In genomic region chr12:52831782-52832181, GRCm38 (mm10) we compare ENCODE assay signal across 11 mouse cellular contexts.
A peak's percentile ranks its signal among the peaks of the same experiment; 100 is the strongest.
DNase-seq lines count a peak whose midpoint lies in the region; ATAC-seq lines count a peak whose summit lies in the region.
"Had no signal": no experiment of that assay in that cellular context is flagged by ENCODE, and none has a peak within 500 bp of the region (broad histone marks: within the 10 kb centered on the region; RNA-seq: fewer than 3 reads in every experiment).

No protein-coding gene starts in this region.

- H3K9ac ChIP-seq in limb, embryonic 13.5 days = no peak overlapping the region; the same call in 1 of the 2 replicates
- no peak overlapping the region for H3K9ac ChIP-seq in forebrain, embryonic 12.5 days
- H3K9ac ChIP-seq in limb, embryonic 15.5 days = no peak overlapping the region
- H3K9ac ChIP-seq in stomach, embryonic 16.5 days (ENCODE audit: low read length) = no peak overlapping the region
- no peak overlapping the region for H3K9ac ChIP-seq in heart, embryonic 12.5 days
- H3K9ac ChIP-seq: kidney, embryonic 15.5 days; lung, embryonic 14.5 days had no signal

- H3K27me3 ChIP-seq in limb, embryonic 13.5 days = no peaks in the 10 kb centered on the region
- no peaks in the 10 kb centered on the region for H3K27me3 ChIP-seq in limb, embryonic 10.5 days (ENCODE audit: low read depth, poor library complexity, severe bottlenecking)
- no peaks in the 10 kb centered on the region for H3K27me3 ChIP-seq in forebrain, embryonic 12.5 days
- H3K27me3 ChIP-seq in limb, embryonic 15.5 days = no peaks in the 10 kb centered on the region
- no peaks in the 10 kb centered on the region for H3K27me3 ChIP-seq in stomach, embryonic 16.5 days (ENCODE audit: control insufficient read depth, insufficient read depth, low read length)
- H3K27me3 ChIP-seq in heart, embryonic 12.5 days (replicated peaks) = no peaks in the 10 kb centered on the region
- H3K27me3 ChIP-seq: kidney, embryonic 15.5 days had no signal

- H3K4me2 ChIP-seq in limb, embryonic 13.5 days (replicated peaks) = 0 out of 2 replicates have a peak overlapping the region, but pooled peaks have one; percentile 21
- peak overlapping the region; percentile 31 for H3K4me2 ChIP-seq in forebrain, embryonic 12.5 days
- 0 out of 2 replicates have a peak overlapping the region, but pooled peaks have one; percentile 8 for H3K4me2 ChIP-seq in limb, embryonic 15.5 days
- peak overlapping the region; percentile 10; the same call in 1 of the 2 replicates for H3K4me2 ChIP-seq in stomach, embryonic 16.5 days (ENCODE audit: low read depth, low read length)
- H3K4me2 ChIP-seq in heart, embryonic 12.5 days = no peak overlapping the region
- H3K4me2 ChIP-seq: kidney, embryonic 15.5 days; lung, embryonic 14.5 days had no signal

- H3K9me3 ChIP-seq in limb, embryonic 13.5 days = no peaks in the 10 kb centered on the region
- H3K9me3 ChIP-seq in limb, embryonic 10.5 days (replicated peaks) = no peaks in the 10 kb centered on the region
- no peaks in the 10 kb centered on the region for H3K9me3 ChIP-seq in forebrain, embryonic 12.5 days
- no peaks in the 10 kb centered on the region for H3K9me3 ChIP-seq in limb, embryonic 15.5 days
- H3K9me3 ChIP-seq in stomach, embryonic 16.5 days (replicated peaks; ENCODE audit: control insufficient read depth, low read length) = no peaks in the 10 kb centered on the region
- H3K9me3 ChIP-seq in heart, embryonic 12.5 days (replicated peaks) = no peaks in the 10 kb centered on the region
- H3K9me3 ChIP-seq: kidney, embryonic 15.5 days had no signal

- no peak overlapping the region for H3K4me3 ChIP-seq in limb, embryonic 13.5 days
- no peak overlapping the region for H3K4me3 ChIP-seq in limb, embryonic 10.5 days
- H3K4me3 ChIP-seq in forebrain, embryonic 12.5 days (replicated peaks) = no peak overlapping the region
- no peak overlapping the region for H3K4me3 ChIP-seq in limb, embryonic 15.5 days
- no peak overlapping the region for H3K4me3 ChIP-seq in stomach, embryonic 16.5 days (replicated peaks; ENCODE audit: low read length)
- H3K4me3 ChIP-seq in heart, embryonic 12.5 days = no peak overlapping the region
- H3K4me3 ChIP-seq: heart, adult 2 months; kidney, embryonic 15.5 days had no signal

- H3K4me1 ChIP-seq in limb, embryonic 13.5 days = peaks cover 26% of the 10 kb centered on the region
- H3K4me1 ChIP-seq in limb, embryonic 10.5 days = peaks cover 25% of the 10 kb centered on the region
- H3K4me1 ChIP-seq in forebrain, embryonic 12.5 days = peaks cover 40% of the 10 kb centered on the region
- peaks cover 21% of the 10 kb centered on the region for H3K4me1 ChIP-seq in limb, embryonic 15.5 days
- H3K4me1 ChIP-seq in stomach, embryonic 16.5 days (ENCODE audit: control insufficient read depth, insufficient read depth, low read length) = peaks cover 15% of the 10 kb centered on the region
- peaks cover 40% of the 10 kb centered on the region for H3K4me1 ChIP-seq in heart, embryonic 12.5 days (replicated peaks)

- H3K36me3 ChIP-seq in limb, embryonic 13.5 days = no peaks in the 10 kb centered on the region
- no peaks in the 10 kb centered on the region for H3K36me3 ChIP-seq in limb, embryonic 10.5 days
- H3K36me3 ChIP-seq in forebrain, embryonic 12.5 days (replicated peaks) = no peaks in the 10 kb centered on the region
- H3K36me3 ChIP-seq in limb, embryonic 15.5 days = no peaks in the 10 kb centered on the region
- no peaks in the 10 kb centered on the region for H3K36me3 ChIP-seq in stomach, embryonic 16.5 days (ENCODE audit: control insufficient read depth, insufficient read depth, low read length)
- no peaks in the 10 kb centered on the region for H3K36me3 ChIP-seq in heart, embryonic 12.5 days
- H3K36me3 ChIP-seq: kidney, embryonic 15.5 days had no signal

- ATAC-seq in limb, embryonic 13.5 days (ENCODE audit: low FRiP score, low read depth) = no peak
- peak; percentile 31; the same call in 1 of the 2 replicates for ATAC-seq in forebrain, embryonic 12.5 days (ENCODE audit: low FRiP score)
- ATAC-seq in limb, embryonic 15.5 days (ENCODE audit: insufficient number of reproducible peaks, low FRiP score, low TSS enrichment, low read depth) = no peak
- ATAC-seq in stomach, embryonic 16.5 days (ENCODE audit: insufficient read depth, low FRiP score) = no peak
- no peak for ATAC-seq in heart, embryonic 12.5 days (ENCODE audit: insufficient number of reproducible peaks, low FRiP score)

- no peak overlapping the region for H3K27ac ChIP-seq in limb, embryonic 13.5 days
- no peak overlapping the region for H3K27ac ChIP-seq in limb, embryonic 10.5 days
- H3K27ac ChIP-seq in forebrain, embryonic 12.5 days = no peak overlapping the region
- H3K27ac ChIP-seq in limb, embryonic 15.5 days = no peak overlapping the region
- no peak overlapping the region for H3K27ac ChIP-seq in stomach, embryonic 16.5 days (ENCODE audit: low read length)
- no peak overlapping the region for H3K27ac ChIP-seq in heart, embryonic 12.5 days (ENCODE audit: poor library complexity, severe bottlenecking)
- H3K27ac ChIP-seq: heart, adult 2 months; kidney, embryonic 15.5 days had no signal

- no peak for DNase-seq in limb, embryonic 10.5 days (ENCODE audit: low spot score)
- DNase-seq in gastrocnemius, postnatal 4 days (ENCODE audit: low spot score in 2 of 2) = no peak
- no peak for DNase-seq in thymus, postnatal 25 days

- 40% methylated on average over 9 of the region's 9 CpGs for WGBS in limb, embryonic 13.5 days
- WGBS in limb, embryonic 10.5 days = 74% methylated on average over 9 of the region's 9 CpGs
- 24% methylated on average over 9 of the region's 9 CpGs for WGBS in forebrain, embryonic 12.5 days
- WGBS in limb, embryonic 15.5 days = 38% methylated on average over 9 of the region's 9 CpGs
- WGBS in stomach, embryonic 16.5 days = 43% methylated on average over 9 of the region's 9 CpGs
- 68% methylated on average over 9 of the region's 9 CpGs for WGBS in heart, embryonic 12.5 days
